Mouse (Mus musculus) adrenal gland, adult (tissue): ENCODE measurements around the gene Gnmt.

Source experiments
- DNase-seq, 2 experiments: peaks; one replicate each; pipeline ENCODE4 v3.0.0; 2022 to 2023; ENCODE audit warnings: low spot score in 1 of 2; ENCODE audit not compliant: inconsistent age in 2 of 2

Gnmt gene

GRCm38 (mm10) chr17:46704887-46705835 is 23.8 kb downstream of the Gnmt start, which contains the start of gene Ppp2r5d:
Gene Ppp2r5d, minus strand, starts transcription at chr17:46705111.
- DNase-seq = peak; percentile 97 to 99

GRCm38 (mm10) chr17:46703971-46704886 is 24.7 kb downstream of the Gnmt start:
- no peak for DNase-seq

GRCm38 (mm10) chr17:46702506-46702905 is 26.5 kb downstream of the Gnmt start:
- no peak for DNase-seq

DNA sequence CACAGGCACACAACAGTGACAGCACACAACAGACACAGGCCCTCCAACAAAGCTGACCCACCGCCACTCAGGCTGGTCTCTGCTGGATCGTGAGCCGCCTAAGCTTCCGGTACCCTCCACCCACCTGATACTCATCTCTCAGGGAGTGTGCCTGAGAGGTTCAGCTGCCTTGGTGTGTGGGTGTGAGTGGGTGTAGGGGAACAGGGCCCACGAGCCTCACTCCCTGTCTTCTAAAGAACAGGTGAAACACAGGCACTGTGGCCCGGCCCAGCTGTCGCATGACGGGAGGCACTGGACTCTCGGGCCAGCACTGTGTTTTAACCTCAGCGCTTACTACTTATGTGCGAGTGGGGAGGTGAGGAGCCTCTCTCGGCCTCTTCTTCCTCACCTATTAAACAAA is 26.9 kb downstream of the Gnmt start:
- DNase-seq = no peak

GRCm38 (mm10) chr17:46701489-46701888 is 27.5 kb downstream of the Gnmt start:
- DNase-seq = no peak

GRCm38 (mm10) chr17:46699912-46700311 is 29.1 kb downstream of the Gnmt start:
- DNase-seq = no peak

GRCm38 (mm10) chr17:46699245-46699644 is 29.7 kb downstream of the Gnmt start:
- DNase-seq = no peak

- DNase-seq = no peak
Measured at GRCm38 (mm10) chr17:46698515-46698914, 30.5 kb downstream of the Gnmt start.

DNA sequence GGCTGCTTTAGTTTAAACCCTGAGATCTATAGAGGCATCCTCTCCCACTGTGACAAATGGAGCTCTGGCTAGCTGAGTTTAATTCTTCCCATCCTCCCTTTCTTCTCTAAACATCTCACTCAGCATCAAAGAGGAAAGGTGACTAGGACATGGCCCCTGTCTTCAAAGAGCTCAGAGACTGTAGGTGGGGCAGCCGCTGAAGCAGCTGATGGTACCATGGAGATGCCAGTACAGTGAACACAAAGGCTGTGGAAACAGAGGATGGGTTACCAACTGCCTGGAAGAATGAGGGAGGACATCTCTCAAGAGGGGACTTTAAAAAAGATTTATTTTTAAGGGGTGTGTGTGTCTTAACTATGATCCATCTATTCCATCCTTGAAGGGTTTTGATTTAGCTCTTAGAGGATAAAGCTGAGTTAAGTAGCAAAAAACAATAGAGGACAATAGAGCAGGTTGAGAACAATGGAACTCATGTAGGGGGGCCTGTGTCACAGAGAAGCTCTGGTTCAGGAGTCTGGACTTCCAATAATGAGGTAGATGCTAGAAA is 34.4 kb downstream of the Gnmt start:
- DNase-seq = no peak

GRCm38 (mm10) chr17:46691390-46691789 is 37.6 kb downstream of the Gnmt start:
- no peak for DNase-seq

DNA sequence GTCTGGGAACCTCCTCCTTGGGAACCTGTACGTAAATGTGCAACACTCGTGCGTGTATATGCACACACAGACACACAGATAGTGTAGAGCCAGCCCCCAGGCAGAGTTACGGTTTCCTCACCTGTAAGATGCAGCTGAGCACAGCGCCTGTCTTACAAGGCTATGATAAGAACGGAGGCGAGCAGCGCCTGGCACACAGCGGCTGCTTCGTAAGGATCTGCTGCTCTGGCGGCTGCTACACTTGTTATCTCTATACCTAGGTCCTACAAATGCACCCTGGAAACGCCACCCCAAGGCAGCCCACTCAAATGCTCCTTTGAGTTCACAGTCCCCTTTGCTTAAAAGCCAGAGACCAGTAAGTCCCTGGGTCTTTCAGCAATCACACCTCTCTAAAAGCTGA is 38.3 kb downstream of the Gnmt start:
- DNase-seq = no peak

DNA sequence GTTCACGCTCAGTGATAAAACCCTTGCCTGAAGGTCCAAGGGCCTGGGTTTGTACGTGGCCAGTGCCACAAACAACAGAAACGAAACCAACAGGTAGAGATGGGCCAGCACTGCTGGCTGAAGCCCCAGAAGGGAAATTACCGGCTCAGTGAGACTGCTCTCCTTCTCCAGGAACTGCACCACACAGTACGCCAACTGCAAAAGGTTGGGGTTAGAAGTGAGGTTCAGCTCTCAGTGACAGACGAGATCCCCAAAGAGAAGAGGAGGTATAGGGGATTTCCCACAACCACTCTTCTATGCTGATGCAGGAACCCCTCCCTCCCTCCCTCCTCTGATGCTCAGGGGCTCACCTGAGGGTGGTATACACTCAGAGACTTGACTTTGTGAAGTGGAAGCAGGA is 43.1 kb downstream of the Gnmt start:
- DNase-seq = no peak

- DNase-seq = peak in 1 of 2 experiments; percentile 44
Measured at GRCm38 (mm10) chr17:46682654-46683389, 46.1 kb downstream of the Gnmt start.

- DNase-seq = peak in 1 of 2 experiments; percentile 73
Measured at GRCm38 (mm10) chr17:46681466-46682118, 47.4 kb downstream of the Gnmt start.

DNA sequence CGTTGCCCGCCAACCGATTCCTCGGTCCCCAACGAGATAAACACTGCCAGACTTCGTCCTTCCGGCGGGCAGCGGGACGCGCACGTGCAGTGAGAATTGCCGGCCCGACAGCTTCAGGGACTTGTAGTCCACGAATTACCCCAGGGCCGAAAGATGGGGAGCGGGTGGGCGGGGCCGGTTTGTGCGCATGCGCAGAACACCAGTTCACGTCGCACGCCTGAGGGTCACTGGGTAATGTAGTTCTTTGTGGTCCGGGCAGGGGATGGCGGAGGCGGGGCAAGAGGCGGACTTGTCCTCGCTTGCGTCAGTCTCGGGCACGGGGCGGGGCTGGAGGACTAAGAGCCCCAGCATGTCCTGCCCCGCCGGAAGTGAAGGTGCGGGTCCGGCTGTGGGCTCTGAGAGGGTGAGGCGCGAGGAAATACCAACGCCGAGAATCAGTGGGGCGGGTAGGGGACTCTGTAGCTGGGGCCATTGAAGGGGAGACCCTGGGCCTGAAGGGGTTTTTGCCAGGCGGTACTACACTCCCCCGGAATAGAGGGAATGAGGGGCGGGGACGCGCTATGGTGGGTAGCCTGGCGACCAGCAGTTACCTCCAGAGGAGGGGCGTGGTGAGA is 48.1 kb downstream of the Gnmt start, which contains the start of gene Klhdc3:
Gene Klhdc3 (minus strand): TSS at position 155 of the 614 bp plus-strand sequence.
- DNase-seq = peak; percentile 97 to 98

DNA sequence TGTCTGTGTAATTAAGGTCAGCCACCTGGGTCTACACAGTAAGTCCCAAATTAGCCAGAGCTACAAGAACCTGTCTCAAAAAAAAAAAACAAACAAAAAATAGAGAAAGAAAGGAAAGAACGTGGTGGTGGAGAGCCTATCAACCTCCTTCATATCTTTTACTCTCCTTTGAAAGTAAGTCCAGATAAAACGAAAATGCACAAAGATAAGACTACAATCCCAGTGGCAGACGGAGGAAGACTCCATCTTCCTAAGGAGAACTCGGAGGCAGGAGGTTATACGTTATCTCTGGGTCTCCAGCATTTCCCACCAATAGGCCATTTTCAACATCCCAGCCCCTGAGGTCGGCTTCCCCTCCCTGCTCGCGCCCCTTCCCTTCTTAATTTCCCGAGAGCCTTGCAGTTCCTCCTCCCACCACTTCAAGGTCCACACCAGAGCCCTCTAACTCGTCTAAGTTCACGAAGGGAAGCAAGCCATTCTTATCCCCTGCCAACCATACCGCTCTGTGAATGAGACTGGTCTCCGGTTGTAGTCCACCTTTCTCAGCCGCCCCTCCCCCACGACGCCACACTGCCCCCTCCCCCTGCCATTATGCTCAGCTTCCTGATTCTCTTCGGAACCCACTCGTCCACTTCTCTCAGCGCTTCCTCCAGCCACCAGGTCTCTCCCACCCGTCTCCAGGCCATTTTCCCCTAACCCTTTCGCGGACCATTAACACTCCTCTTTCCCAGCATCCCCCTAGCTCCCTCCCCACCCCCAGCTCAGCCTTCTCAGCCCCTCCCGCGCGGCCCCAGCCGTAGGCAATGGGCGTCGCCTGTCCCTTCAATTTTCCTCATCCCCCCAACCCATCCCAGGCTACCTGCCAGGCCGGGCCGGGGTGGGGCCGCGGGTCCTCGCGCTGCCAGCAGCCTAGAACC is 48.9 kb downstream of the Gnmt start:
- no peak for DNase-seq

GRCm38 (mm10) chr17:46678911-46679310 is 50.1 kb downstream of the Gnmt start:
- DNase-seq = no peak

DNA sequence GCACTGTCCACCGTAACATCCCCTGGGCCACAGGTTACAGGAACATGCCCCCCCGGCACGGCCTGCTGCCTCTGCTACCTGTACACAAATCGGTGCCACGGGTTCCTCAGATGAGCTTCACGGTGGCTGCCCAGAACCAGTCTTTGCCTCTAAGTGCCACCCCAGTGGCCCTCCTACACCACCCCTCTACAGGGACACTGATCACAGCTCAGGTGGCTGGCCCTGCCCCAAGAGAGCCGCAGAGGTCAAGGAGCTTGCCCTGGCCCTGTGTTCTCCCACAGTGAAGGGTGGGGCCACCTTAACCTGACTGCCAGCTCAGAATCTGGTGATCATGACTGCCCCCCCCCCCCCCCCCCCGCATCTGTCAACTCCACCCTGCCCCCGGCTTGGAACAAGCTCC is 50.6 kb downstream of the Gnmt start, which contains the start of gene Mea1:
Gene Mea1 (plus strand): TSS at position 378 of the 400 bp plus-strand sequence.
- DNase-seq = no peak
